Mouse (Mus musculus) embryo, embryonic 11 days (tissue): Measurements from ENCODE around the gene 4930435E12Rik.
"Not testable (repeated sequence)": the region's sequence is repeated elsewhere in the genome, so short reads cannot be mapped to it uniquely, and the experiment has no call there.

Experiments used
- DNase-seq: peaks from one replicate; pipeline ENCODE4 v3.0.0-alpha.2; 2015

4930435E12Rik gene

GRCm38 (mm10) chr16:38828649-38829048 lies at the start of gene 4930435E12Rik:
4930435E12Rik (minus strand) TSS chr16:38828749.
- no peak for DNase-seq

- DNase-seq, result no peak
These were observed 45.9 kb upstream of the 4930435E12Rik start for GRCm38 (mm10) chr16:38874481-38874880.

- DNase-seq, result no peak
These were observed 44.7 kb upstream of the 4930435E12Rik start for GRCm38 (mm10) chr16:38873231-38873630.

- DNase-seq, result no peak
These were observed 35.8 kb upstream of the 4930435E12Rik start for GRCm38 (mm10) chr16:38864358-38864757.

GRCm38 (mm10) chr16:38860548-38860947 lies 32.0 kb upstream of the 4930435E12Rik start:
- DNase-seq, result no peak

GRCm38 (mm10) chr16:38858120-38858749 lies 29.7 kb upstream of the 4930435E12Rik start:
- DNase-seq, result peak; percentile 74

GRCm38 (mm10) chr16:38812521-38812920 lies 16.0 kb downstream of the 4930435E12Rik start:
- peak; percentile 86 for DNase-seq

- no peak for DNase-seq
These were observed 18.4 kb downstream of the 4930435E12Rik start for GRCm38 (mm10) chr16:38810196-38810595.

- not testable (repeated sequence) for DNase-seq
These were observed 20.8 kb downstream of the 4930435E12Rik start for GRCm38 (mm10) chr16:38807796-38808195.

- peak; percentile 56 for DNase-seq
These were observed 28.5 kb downstream of the 4930435E12Rik start, which contains the start of gene Upk1b for GRCm38 (mm10) chr16:38800091-38800490. Upk1b (minus strand) TSS chr16:38800328.

GRCm38 (mm10) chr16:38798957-38799450 lies 29.5 kb downstream of the 4930435E12Rik start:
- DNase-seq, result no peak

- DNase-seq, result no peak
These were observed 35.4 kb downstream of the 4930435E12Rik start for GRCm38 (mm10) chr16:38793120-38793519.

GRCm38 (mm10) chr16:38789966-38790365 lies 38.6 kb downstream of the 4930435E12Rik start:
- no peak for DNase-seq

- DNase-seq, result no peak
These were observed 39.5 kb downstream of the 4930435E12Rik start for GRCm38 (mm10) chr16:38789016-38789415.

- no peak for DNase-seq
These were observed 43.2 kb downstream of the 4930435E12Rik start for GRCm38 (mm10) chr16:38785301-38785700.

GRCm38 (mm10) chr16:38782524-38783067 lies 46.0 kb downstream of the 4930435E12Rik start:
- DNase-seq, result no peak

GRCm38 (mm10) chr16:38781946-38782345 lies 46.6 kb downstream of the 4930435E12Rik start:
- no peak for DNase-seq

- DNase-seq, result no peak
These were observed 47.5 kb downstream of the 4930435E12Rik start for GRCm38 (mm10) chr16:38780960-38781572.

- no peak for DNase-seq
These were observed 52.2 kb downstream of the 4930435E12Rik start for GRCm38 (mm10) chr16:38776342-38776741.

- DNase-seq, result no peak
These were observed 53.4 kb downstream of the 4930435E12Rik start for GRCm38 (mm10) chr16:38774964-38775746.

- DNase-seq, result peak; percentile 27
These were observed 55.5 kb downstream of the 4930435E12Rik start for GRCm38 (mm10) chr16:38772906-38773496.

- no peak for DNase-seq
These were observed 57.4 kb downstream of the 4930435E12Rik start for GRCm38 (mm10) chr16:38771145-38771544.

- DNase-seq, result no peak
These were observed 59.0 kb downstream of the 4930435E12Rik start for GRCm38 (mm10) chr16:38769529-38769928.
